Mouse (Mus musculus) frontal cortex, adult (tissue): ENCODE data around the gene Cpt1c.
"Not testable (repeated sequence)": the region's sequence is repeated elsewhere in the genome, so short reads cannot be mapped to it uniquely, and the experiment has no call there.

Source experiments
- ATAC-seq: cut with Nextera tagmentation; 2 replicates; pipeline ENCODE4 v1.9.2; 2017; ENCODE audit warnings: mild to moderate bottlenecking, moderate library complexity, mixed read lengths; ENCODE audit not compliant: low TSS enrichment

Cpt1c gene

GRCm38 (mm10) chr7:44974383-44975116, at the start of gene Cpt1c:
Gene Cpt1c, minus strand, starts transcription at chr7:44974851.
- peak; percentile 59 for ATAC-seq

- not testable (repeated sequence) for ATAC-seq
These were observed 49.1 kb upstream of the Cpt1c start for GRCm38 (mm10) chr7:45023711-45024110.

- no peak for ATAC-seq
These were observed 45.6 kb upstream of the Cpt1c start for GRCm38 (mm10) chr7:45020225-45020624.

- ATAC-seq: no peak
These were observed 44.5 kb upstream of the Cpt1c start for GRCm38 (mm10) chr7:45019031-45019571.

- ATAC-seq: peak; percentile 76
These were observed 42.8 kb upstream of the Cpt1c start, which contains the start of gene Rras for GRCm38 (mm10) chr7:45017242-45018061. Gene Rras, plus strand, starts transcription at chr7:45017961.

- ATAC-seq: no peak
These were observed 42.1 kb upstream of the Cpt1c start for GRCm38 (mm10) chr7:45016761-45017160.

GRCm38 (mm10) chr7:45015957-45016612, 41.4 kb upstream of the Cpt1c start, which contains the start of gene Scaf1:
Gene Scaf1, minus strand, starts transcription at chr7:45016363.
- ATAC-seq: peak; percentile 64

- ATAC-seq: no peak
These were observed 40.8 kb upstream of the Cpt1c start for GRCm38 (mm10) chr7:45015344-45015956.

- ATAC-seq: no peak
These were observed 39.4 kb upstream of the Cpt1c start for GRCm38 (mm10) chr7:45014096-45014451.

- no peak for ATAC-seq
These were observed 38.9 kb upstream of the Cpt1c start for GRCm38 (mm10) chr7:45013366-45014095.

GRCm38 (mm10) chr7:45012824-45013223, 38.2 kb upstream of the Cpt1c start:
- no peak for ATAC-seq

GRCm38 (mm10) chr7:45012011-45012410, 37.4 kb upstream of the Cpt1c start:
- no peak for ATAC-seq

GRCm38 (mm10) chr7:45008411-45008810, 33.8 kb upstream of the Cpt1c start:
- no peak for ATAC-seq

- ATAC-seq: no peak
These were observed 33.2 kb upstream of the Cpt1c start for GRCm38 (mm10) chr7:45007846-45008245.

- ATAC-seq: no peak
These were observed 32.5 kb upstream of the Cpt1c start for GRCm38 (mm10) chr7:45007141-45007540.

- no peak for ATAC-seq
These were observed 31.9 kb upstream of the Cpt1c start for GRCm38 (mm10) chr7:45006503-45006902.

- ATAC-seq: no peak
These were observed 30.8 kb upstream of the Cpt1c start for GRCm38 (mm10) chr7:45005321-45005992.

GRCm38 (mm10) chr7:45004546-45004945, 29.9 kb upstream of the Cpt1c start:
- no peak for ATAC-seq

GRCm38 (mm10) chr7:45002440-45002839, 27.8 kb upstream of the Cpt1c start:
- ATAC-seq: no peak

GRCm38 (mm10) chr7:45000539-45001114, 26.0 kb upstream of the Cpt1c start:
- no peak for ATAC-seq
